Mouse (Mus musculus) kidney, postnatal 25 days (tissue): ENCODE data around the gene 2010109A12Rik.

ENCODE experiments used
- DNase-seq, 2 experiments: peaks; one replicate each; pipeline ENCODE4 v3.0.0; 2021; ENCODE audit warnings: mixed read lengths in 2 of 2

2010109A12Rik gene

GRCm38 (mm10) chr5:93231721-93232120 lies 25.4 kb downstream of the 2010109A12Rik start:
- DNase-seq, result no peak

GRCm38 (mm10) chr5:93232838-93233237 lies 26.5 kb downstream of the 2010109A12Rik start:
- no peak for DNase-seq

- no peak for DNase-seq
Observed at GRCm38 (mm10) chr5:93234130-93234529, 27.8 kb downstream of the 2010109A12Rik start.

GRCm38 (mm10) chr5:93234605-93235004 lies 28.3 kb downstream of the 2010109A12Rik start:
- no peak for DNase-seq

GRCm38 (mm10) chr5:93235888-93236287 lies 29.6 kb downstream of the 2010109A12Rik start:
- no peak for DNase-seq

- DNase-seq, result no peak
Observed at GRCm38 (mm10) chr5:93236541-93236940, 30.2 kb downstream of the 2010109A12Rik start.

GRCm38 (mm10) chr5:93239590-93240544 lies 33.5 kb downstream of the 2010109A12Rik start:
- DNase-seq, result no peak

- no peak for DNase-seq
Observed at GRCm38 (mm10) chr5:93245280-93245679, 39.0 kb downstream of the 2010109A12Rik start.

GRCm38 (mm10) chr5:93249940-93250578 lies 43.7 kb downstream of the 2010109A12Rik start:
- no peak for DNase-seq

GRCm38 (mm10) chr5:93251001-93251760 lies 44.9 kb downstream of the 2010109A12Rik start:
- DNase-seq, result peak in 1 of 2 experiments; percentile 44

- DNase-seq, result no peak
Observed at GRCm38 (mm10) chr5:93255759-93256265, 49.5 kb downstream of the 2010109A12Rik start.

- DNase-seq, result no peak
Observed at GRCm38 (mm10) chr5:93256820-93257405, 50.6 kb downstream of the 2010109A12Rik start.

- DNase-seq, result no peak
Observed at GRCm38 (mm10) chr5:93259349-93259748, 53.0 kb downstream of the 2010109A12Rik start.

GRCm38 (mm10) chr5:93260983-93261382 lies 54.7 kb downstream of the 2010109A12Rik start:
- DNase-seq, result no peak

- no peak for DNase-seq
Observed at GRCm38 (mm10) chr5:93262751-93263150, 56.4 kb downstream of the 2010109A12Rik start.
